In the genomic region with DNA sequence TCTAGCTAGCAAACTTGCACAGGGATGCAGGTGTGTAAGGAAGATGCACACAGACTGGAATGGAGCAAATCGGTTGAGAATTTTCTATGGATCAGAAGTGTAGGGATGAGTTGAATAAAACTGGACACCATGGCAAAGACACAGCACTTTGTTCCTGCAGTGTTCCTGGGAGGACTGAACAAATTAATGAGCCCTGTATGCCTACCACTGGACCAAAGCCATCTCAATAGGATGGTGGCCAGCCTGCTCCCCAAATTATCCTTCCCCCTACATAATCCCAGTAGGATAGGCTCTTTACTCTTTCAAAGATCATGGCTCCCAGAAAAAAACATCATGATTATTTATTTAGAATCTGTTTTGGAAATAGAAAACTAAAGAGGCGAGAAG, we compare ENCODE assay signal across 16 mouse cellular contexts.
DNase-seq lines count a peak whose midpoint lies in the region; ATAC-seq and TF ChIP-seq lines count a peak whose summit lies in the region.
"Had no signal": no experiment of that assay in that cellular context is flagged by ENCODE, and none has a peak within 500 bp of the region (broad histone marks: within the 10 kb centered on the region; RNA-seq: fewer than 3 reads in every experiment).

No protein-coding gene starts in this region.

- no peak for ATAC-seq in midbrain, embryonic 13.5 days
- no peak for ATAC-seq in midbrain, embryonic 11.5 days (ENCODE audit: low FRiP score)
- peak; percentile 24 for ATAC-seq in forebrain, embryonic 15.5 days (replicated peaks)
- no peak for ATAC-seq in intestine, embryonic 15.5 days
- ATAC-seq: intestine, postnatal 0 days had no signal

- H3K4me3 ChIP-seq in midbrain, embryonic 13.5 days (replicated peaks): no peak overlapping the region
- H3K4me3 ChIP-seq in midbrain, embryonic 11.5 days (ENCODE audit: low read depth, low read length): no peak overlapping the region
- no peak overlapping the region for H3K4me3 ChIP-seq in forebrain, embryonic 15.5 days
- H3K4me3 ChIP-seq in olfactory bulb, adult 2 months (ENCODE audit: insufficient read depth, low read depth, low read length): no peak overlapping the region
- H3K4me3 ChIP-seq in intestine, embryonic 15.5 days (replicated peaks): no peak overlapping the region
- H3K4me3 ChIP-seq: erythroblast, embryonic 14.5 days; heart, adult 2 months; limb, embryonic 13.5 days; myocyte had no signal

- no peaks in the 10 kb centered on the region for H3K9me3 ChIP-seq in midbrain, embryonic 13.5 days
- H3K9me3 ChIP-seq in midbrain, embryonic 11.5 days (ENCODE audit: control insufficient read depth, low read length): no peaks in the 10 kb centered on the region
- no peaks in the 10 kb centered on the region for H3K9me3 ChIP-seq in forebrain, embryonic 15.5 days
- H3K9me3 ChIP-seq in intestine, embryonic 15.5 days: no peaks in the 10 kb centered on the region
- H3K9me3 ChIP-seq: limb, embryonic 13.5 days had no signal

- TF ChIP-seq CTCF in olfactory bulb, adult 2 months (IDR thresholded peaks at IDR 0.05; ENCODE audit: insufficient read depth, low read depth, low read length): no peak

- H3K4me1 ChIP-seq in midbrain, embryonic 13.5 days (replicated peaks): peaks cover 17% of the 10 kb centered on the region
- no peaks in the 10 kb centered on the region for H3K4me1 ChIP-seq in midbrain, embryonic 11.5 days (ENCODE audit: control insufficient read depth, insufficient read depth, low read length)
- H3K4me1 ChIP-seq in forebrain, embryonic 15.5 days: peaks cover 27% of the 10 kb centered on the region
- peaks cover 7% of the 10 kb centered on the region for H3K4me1 ChIP-seq in olfactory bulb, adult 2 months (ENCODE audit: control insufficient read depth, insufficient read depth, low read length)
- no peaks in the 10 kb centered on the region for H3K4me1 ChIP-seq in intestine, embryonic 15.5 days (replicated peaks)
- H3K4me1 ChIP-seq: limb, embryonic 13.5 days had no signal

- H3K27ac ChIP-seq in midbrain, embryonic 13.5 days: peak overlapping the region; percentile 56
- H3K27ac ChIP-seq in midbrain, embryonic 11.5 days (ENCODE audit: low read depth, low read length): no peak overlapping the region
- H3K27ac ChIP-seq in forebrain, embryonic 15.5 days (replicated peaks): peak overlapping the region; percentile 93
- H3K27ac ChIP-seq in olfactory bulb, adult 2 months (ENCODE audit: insufficient read depth, low read depth, low read length): peak overlapping the region; percentile 80; the same call in 1 of the 2 replicates
- H3K27ac ChIP-seq in intestine, embryonic 15.5 days: no peak overlapping the region
- H3K27ac ChIP-seq: heart, adult 2 months; limb, embryonic 13.5 days; macrophage had no signal

- no peaks in the 10 kb centered on the region for H3K36me3 ChIP-seq in midbrain, embryonic 13.5 days
- H3K36me3 ChIP-seq in midbrain, embryonic 11.5 days (ENCODE audit: control insufficient read depth, insufficient read depth, low read length): no peaks in the 10 kb centered on the region
- no peaks in the 10 kb centered on the region for H3K36me3 ChIP-seq in forebrain, embryonic 15.5 days
- no peaks in the 10 kb centered on the region for H3K36me3 ChIP-seq in intestine, embryonic 15.5 days
- H3K36me3 ChIP-seq: limb, embryonic 13.5 days had no signal

- no peaks in the 10 kb centered on the region for H3K27me3 ChIP-seq in midbrain, embryonic 13.5 days
- no peaks in the 10 kb centered on the region for H3K27me3 ChIP-seq in midbrain, embryonic 11.5 days (ENCODE audit: control insufficient read depth, insufficient read depth, low read length)
- H3K27me3 ChIP-seq in forebrain, embryonic 15.5 days: no peaks in the 10 kb centered on the region
- H3K27me3 ChIP-seq in intestine, embryonic 15.5 days (replicated peaks): no peaks in the 10 kb centered on the region
- H3K27me3 ChIP-seq: limb, embryonic 13.5 days had no signal

- H3K4me2 ChIP-seq in midbrain, embryonic 13.5 days (replicated peaks): no peak overlapping the region
- no peak overlapping the region for H3K4me2 ChIP-seq in midbrain, embryonic 11.5 days
- peak overlapping the region; percentile 33 for H3K4me2 ChIP-seq in forebrain, embryonic 15.5 days (replicated peaks)
- no peak overlapping the region for H3K4me2 ChIP-seq in intestine, embryonic 15.5 days (replicated peaks)
- H3K4me2 ChIP-seq: limb, embryonic 13.5 days had no signal

- WGBS in midbrain, embryonic 13.5 days: 71% methylated on average over 2 of the region's 2 CpGs
- WGBS in midbrain, embryonic 11.5 days: 81% methylated on average over 2 of the region's 2 CpGs
- WGBS in forebrain, embryonic 15.5 days: 41% methylated on average over 2 of the region's 2 CpGs
- 55% methylated on average over 2 of the region's 2 CpGs for WGBS in olfactory bulb, adult 2 months
- WGBS in intestine, embryonic 15.5 days: 83% methylated on average over 2 of the region's 2 CpGs

- H3K9ac ChIP-seq in midbrain, embryonic 13.5 days (replicated peaks): no peak overlapping the region
- H3K9ac ChIP-seq in midbrain, embryonic 11.5 days (ENCODE audit: low read length): no peak overlapping the region
- no peak overlapping the region for H3K9ac ChIP-seq in forebrain, embryonic 15.5 days (replicated peaks)
- no peak overlapping the region for H3K9ac ChIP-seq in intestine, embryonic 15.5 days
- H3K9ac ChIP-seq: limb, embryonic 13.5 days had no signal

- DNase-seq in midbrain, embryonic 11.5 days (ENCODE audit: low spot score, missing footprints): no peak
- DNase-seq in cerebellum, postnatal 25 days: peak; percentile 45 to 47
- DNase-seq in kidney, postnatal 4 days: no peak
- DNase-seq: heart, adult 2 months; heart, postnatal 14 days; kidney, postnatal 10 days; thymus, postnatal 14 days had no signal

- no peak for TF ChIP-seq POLR2A in olfactory bulb, adult 2 months (IDR thresholded peaks at IDR 0.05; ENCODE audit: insufficient read depth, low read depth, low read length)

Comparison
In these comparisons a context has a peak if more than half of its experiments do, and no peak if none do; other contexts are left out.
1. H3K27ac ChIP-seq: peak in midbrain, embryonic 13.5 days (single experiment), forebrain, embryonic 15.5 days (single experiment) and olfactory bulb, adult 2 months (single experiment); none in midbrain, embryonic 11.5 days (single experiment) and intestine, embryonic 15.5 days (single experiment).
2. DNase-seq: peak in cerebellum, postnatal 25 days (2 of 2); none in midbrain, embryonic 11.5 days (single experiment) and kidney, postnatal 4 days (0 of 2).